Mouse (Mus musculus) thymus, postnatal 4 days (tissue): ENCODE results near the gene Lypd9.
"Not testable (repeated sequence)": the region's sequence is repeated elsewhere in the genome, so short reads cannot be mapped to it uniquely, and the experiment has no call there.

Source experiments
- DNase-seq: peaks from one replicate; pipeline ENCODE4 v3.0.0; 2021

Gene Lypd9

GRCm38 (mm10) chr11:58452759-58453158 lies at the start of gene Lypd9:
Gene Lypd9 (minus strand): TSS chr11:58452923.
- DNase-seq, result no peak

- DNase-seq, result not testable (repeated sequence)
Observed at GRCm38 (mm10) chr11:58502472-58502871, 49.7 kb upstream of the Lypd9 start, which contains the start of gene Olfr331. Gene Olfr331 (minus strand): TSS chr11:58502572.

- no peak for DNase-seq
Observed at GRCm38 (mm10) chr11:58499290-58499689, 46.6 kb upstream of the Lypd9 start.

GRCm38 (mm10) chr11:58498761-58499160 lies 46.0 kb upstream of the Lypd9 start:
- DNase-seq, result no peak

GRCm38 (mm10) chr11:58492455-58492854 lies 39.7 kb upstream of the Lypd9 start, which contains the start of gene Olfr332:
Gene Olfr332 (minus strand): TSS chr11:58492555.
- DNase-seq, result no peak

GRCm38 (mm10) chr11:58462170-58462569 lies 9.4 kb upstream of the Lypd9 start, which contains the start of gene Olfr30:
Gene Olfr30 (minus strand): TSS chr11:58462270.
- no peak for DNase-seq

- DNase-seq, result no peak
Observed at GRCm38 (mm10) chr11:58453592-58453991, 869 bp upstream of the Lypd9 start.

GRCm38 (mm10) chr11:58437866-58438265 lies 14.9 kb downstream of the Lypd9 start:
- DNase-seq, result no peak

- DNase-seq, result no peak
Observed at GRCm38 (mm10) chr11:58432259-58432658, 20.5 kb downstream of the Lypd9 start, which contains the start of gene Gm12253. Gene Gm12253 (plus strand): TSS chr11:58432559.

GRCm38 (mm10) chr11:58420815-58421214 lies 31.9 kb downstream of the Lypd9 start, which contains the start of gene 1810065E05Rik:
Gene 1810065E05Rik (plus strand): TSS chr11:58421111.
- no peak for DNase-seq

GRCm38 (mm10) chr11:58418336-58418735 lies 34.4 kb downstream of the Lypd9 start:
- DNase-seq, result no peak

- DNase-seq, result no peak
Observed at GRCm38 (mm10) chr11:58408066-58408465, 44.7 kb downstream of the Lypd9 start.

- no peak for DNase-seq
Observed at GRCm38 (mm10) chr11:58400655-58401054, 52.1 kb downstream of the Lypd9 start.

- no peak for DNase-seq
Observed at GRCm38 (mm10) chr11:58399985-58400645, 52.6 kb downstream of the Lypd9 start.
